Mouse (Mus musculus): ENCODE data around the gene 4930523C07Rik.

- TF ChIP-seq CTCF (IDR thresholded peaks at IDR 0.05; ENCODE audit: low read depth, low read length) (no peak), GATA2 (IDR thresholded peaks at IDR 0.05; ENCODE audit: borderline replicate concordance, low read depth, low read length) (no peak), TAL1 (conservative IDR thresholded peaks at IDR 0.05; ENCODE audit: low read depth, low read length) (no peak), POLR2AphosphoS5 (IDR thresholded peaks at IDR 0.05; ENCODE audit: insufficient replicate concordance, low read depth, low read length) (no peak)
These were observed 2.9 kb upstream of the 4930523C07Rik start for GRCm38 (mm10) chr1:160041264-160041775.
